Mouse (Mus musculus) spleen, postnatal 4 days (tissue): ENCODE results near the gene Irf8.
"Not testable (repeated sequence)": the region's sequence is repeated elsewhere in the genome, so short reads cannot be mapped to it uniquely, and the experiment has no call there.

ENCODE experiments used
- DNase-seq, 2 experiments: peaks; one replicate each; pipeline ENCODE4 v3.0.0; 2022; ENCODE audit warnings: low spot score in 2 of 2

The Irf8 gene

GRCm38 (mm10) chr8:120797019-120797727 is 61.0 kb downstream of the Irf8 start:
- no peak for DNase-seq

- peak; percentile 45 to 77 for DNase-seq
Observed at GRCm38 (mm10) chr8:120800308-120800865, 64.2 kb downstream of the Irf8 start.

- DNase-seq = not testable (repeated sequence)
Observed at GRCm38 (mm10) chr8:120803661-120804375, 67.7 kb downstream of the Irf8 start.

GRCm38 (mm10) chr8:120804741-120805140 is 68.6 kb downstream of the Irf8 start:
- DNase-seq = no peak
